Mouse (Mus musculus): Measurements from ENCODE around the gene Afm.

Gene Afm

GRCm38 (mm10) chr5:90551191-90551590 lies 32.5 kb downstream of the Afm start:
- DNase-seq (ENCODE audit: low spot score in 2 of 2), result no peak

- DNase-seq (ENCODE audit: low spot score in 2 of 2), result no peak
These were observed 37.3 kb downstream of the Afm start for GRCm38 (mm10) chr5:90556052-90556451.

- DNase-seq (ENCODE audit: low spot score in 2 of 2), result no peak
These were observed 42.0 kb downstream of the Afm start, which contains the start of gene 5830473C10Rik for GRCm38 (mm10) chr5:90560743-90561142. 5830473C10Rik (plus strand) TSS chr5:90561107.

GRCm38 (mm10) chr5:90561721-90562275 lies 43.1 kb downstream of the Afm start:
- DNase-seq (ENCODE audit: low spot score in 2 of 2), result peak; percentile 25 to 62

GRCm38 (mm10) chr5:90562880-90563279 lies 44.1 kb downstream of the Afm start:
- DNase-seq (ENCODE audit: low spot score in 2 of 2), result no peak

GRCm38 (mm10) chr5:90564161-90564560 lies 45.4 kb downstream of the Afm start:
- DNase-seq (ENCODE audit: low spot score in 2 of 2), result peak in 1 of 2 experiments; percentile 32

- no peak for DNase-seq (ENCODE audit: low spot score in 2 of 2)
These were observed 46.5 kb downstream of the Afm start for GRCm38 (mm10) chr5:90565205-90565604.

- no peak for DNase-seq (ENCODE audit: low spot score in 2 of 2)
These were observed 49.1 kb downstream of the Afm start for GRCm38 (mm10) chr5:90567788-90568187.

- DNase-seq (ENCODE audit: low spot score in 2 of 2), result no peak
These were observed 49.6 kb downstream of the Afm start for GRCm38 (mm10) chr5:90568338-90568737.

- no peak for DNase-seq (ENCODE audit: low spot score in 2 of 2)
These were observed 52.5 kb downstream of the Afm start for GRCm38 (mm10) chr5:90571216-90571615.

- no peak for DNase-seq (ENCODE audit: low spot score in 2 of 2)
These were observed 59.0 kb downstream of the Afm start for GRCm38 (mm10) chr5:90577751-90578150.

- DNase-seq (ENCODE audit: low spot score in 2 of 2), result no peak
These were observed 60.8 kb downstream of the Afm start for GRCm38 (mm10) chr5:90579556-90579955.

GRCm38 (mm10) chr5:90582179-90582578 lies 63.4 kb downstream of the Afm start:
- DNase-seq (ENCODE audit: low spot score in 2 of 2), result no peak

- DNase-seq (ENCODE audit: low spot score in 2 of 2), result no peak
These were observed 66.1 kb downstream of the Afm start for GRCm38 (mm10) chr5:90584799-90585198.

GRCm38 (mm10) chr5:90586511-90586910 lies 67.8 kb downstream of the Afm start:
- DNase-seq (ENCODE audit: low spot score in 2 of 2), result no peak

GRCm38 (mm10) chr5:90588104-90588503 lies 69.4 kb downstream of the Afm start:
- no peak for DNase-seq (ENCODE audit: low spot score in 2 of 2)

- peak; percentile 72 to 76 for DNase-seq (ENCODE audit: low spot score in 2 of 2)
These were observed 70.2 kb downstream of the Afm start for GRCm38 (mm10) chr5:90588708-90589595.

GRCm38 (mm10) chr5:90590676-90591075 lies 71.9 kb downstream of the Afm start:
- no peak for DNase-seq (ENCODE audit: low spot score in 2 of 2)

GRCm38 (mm10) chr5:90591936-90592335 lies 73.2 kb downstream of the Afm start:
- DNase-seq (ENCODE audit: low spot score in 2 of 2), result no peak

- DNase-seq (ENCODE audit: low spot score in 2 of 2), result no peak
These were observed 76.2 kb downstream of the Afm start for GRCm38 (mm10) chr5:90594945-90595344.

- DNase-seq (ENCODE audit: low spot score in 2 of 2), result no peak
These were observed 77.4 kb downstream of the Afm start for GRCm38 (mm10) chr5:90596155-90596554.

- no peak for DNase-seq (ENCODE audit: low spot score in 2 of 2)
These were observed 82.7 kb downstream of the Afm start for GRCm38 (mm10) chr5:90601469-90601868.

Measured in right cerebral cortex, postnatal 36 days (tissue).